Comparison of ENCODE assay signal across 8 mouse cellular contexts in the genomic region with DNA sequence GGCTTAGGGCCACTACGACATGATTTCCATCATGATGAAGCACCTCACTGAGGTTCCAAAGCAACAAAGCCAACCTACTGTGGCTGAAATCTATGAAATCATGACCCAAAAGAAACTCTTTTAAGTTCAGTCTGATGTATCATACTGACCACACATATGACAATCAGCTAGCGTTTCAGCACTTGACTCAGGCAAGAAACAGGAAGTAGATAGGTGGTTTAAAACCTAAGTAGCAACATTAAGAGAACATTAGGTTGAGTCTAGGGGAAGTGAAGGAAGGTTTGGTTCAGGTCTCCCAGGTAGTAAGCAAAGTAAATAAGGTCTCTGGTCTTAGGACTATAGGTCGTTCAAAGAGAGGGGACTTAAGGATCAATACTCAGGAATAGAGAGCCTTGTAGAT. TPM values are rescaled to one million over a fixed set of nuclear protein-coding genes. Genes with fewer than 3 reads are reported as not detected.
DNase-seq lines count a peak whose midpoint lies in the region; ATAC-seq lines count a peak whose summit lies in the region.

No protein-coding gene starts in this region.

- peaks cover 28% of the 10 kb centered on the region for H3K36me3 ChIP-seq in lung, embryonic 15.5 days
- H3K36me3 ChIP-seq in forebrain, embryonic 13.5 days (ENCODE audit: poor library complexity, severe bottlenecking) = peaks cover 26% of the 10 kb centered on the region
- peaks cover 35% of the 10 kb centered on the region for H3K36me3 ChIP-seq in limb, embryonic 15.5 days

- peak overlapping the region; percentile 86 for H3K4me2 ChIP-seq in lung, embryonic 15.5 days
- H3K4me2 ChIP-seq in forebrain, embryonic 13.5 days = peak overlapping the region; percentile 68
- peak overlapping the region; percentile 77; the same call in 1 of the 2 replicates for H3K4me2 ChIP-seq in limb, embryonic 15.5 days

- H3K9me3 ChIP-seq in lung, embryonic 15.5 days = no peaks in the 10 kb centered on the region
- H3K9me3 ChIP-seq in forebrain, embryonic 13.5 days (replicated peaks) = no peaks in the 10 kb centered on the region
- no peaks in the 10 kb centered on the region for H3K9me3 ChIP-seq in limb, embryonic 15.5 days

- H3K27me3 ChIP-seq in lung, embryonic 15.5 days = no peaks in the 10 kb centered on the region
- no peaks in the 10 kb centered on the region for H3K27me3 ChIP-seq in forebrain, embryonic 13.5 days
- no peaks in the 10 kb centered on the region for H3K27me3 ChIP-seq in limb, embryonic 15.5 days

- no peak overlapping the region for H3K27ac ChIP-seq in lung, embryonic 15.5 days
- H3K27ac ChIP-seq in forebrain, embryonic 13.5 days = no peak overlapping the region
- no peak overlapping the region for H3K27ac ChIP-seq in limb, embryonic 15.5 days

- H3K9ac ChIP-seq in lung, embryonic 15.5 days = peak overlapping the region; percentile 83; the same call in 1 of the 2 replicates
- peak overlapping the region; percentile 60 for H3K9ac ChIP-seq in forebrain, embryonic 13.5 days
- no peak overlapping the region for H3K9ac ChIP-seq in limb, embryonic 15.5 days

- WGBS in lung, embryonic 15.5 days = 54% methylated on average over 3 of the region's 3 CpGs
- 74% methylated on average over 3 of the region's 3 CpGs for WGBS in forebrain, embryonic 13.5 days
- WGBS in limb, embryonic 15.5 days = 59% methylated on average over 3 of the region's 3 CpGs

- no peak for DNase-seq in lung, postnatal 10 days
- DNase-seq in embryo, embryonic 9.5 days (ENCODE audit: extremely low spot score) = no peak
- no peak for DNase-seq in right cerebral cortex, postnatal 36 days (ENCODE audit: low spot score in 2 of 2)
- no peak for DNase-seq in layer of hippocampus, adult 8-10 months (ENCODE audit: low spot score in 2 of 2)

- no peak for ATAC-seq in lung, embryonic 15.5 days (ENCODE audit: borderline replicate concordance, extremely low read depth, low FRiP score, low TSS enrichment)
- no peak for ATAC-seq in forebrain, embryonic 13.5 days
- no peak for ATAC-seq in limb, embryonic 15.5 days (ENCODE audit: insufficient number of reproducible peaks, low FRiP score, low TSS enrichment, low read depth)
- peak; percentile 47; the same call in 1 of the 2 replicates for ATAC-seq in neutrophil, adult 5-6 weeks (ENCODE audit: extremely low read depth, insufficient number of reproducible peaks, low FRiP score, poor library complexity, severe bottlenecking)

- H3K4me3 ChIP-seq in lung, embryonic 15.5 days = peak overlapping the region; percentile 96
- H3K4me3 ChIP-seq in forebrain, embryonic 13.5 days = peak overlapping the region; percentile 76
- peak overlapping the region; percentile 99 for H3K4me3 ChIP-seq in limb, embryonic 15.5 days

- peaks cover 17% of the 10 kb centered on the region for H3K4me1 ChIP-seq in lung, embryonic 15.5 days
- H3K4me1 ChIP-seq in forebrain, embryonic 13.5 days = peaks cover 17% of the 10 kb centered on the region
- peaks cover 12% of the 10 kb centered on the region for H3K4me1 ChIP-seq in limb, embryonic 15.5 days

RNA-seq across cellular contexts. Expression of gene Srp72, which starts 1.0 kb away (rescaled TPM):
- 83.6 and 87.8 TPM in 2 replicates for polyA plus RNA-seq in lung, embryonic 15.5 days (2015; fragmentation: Nextera tagmentation; extraction: Ambion mirVana)
- 75.4 and 78.1 TPM in 2 replicates for polyA plus RNA-seq in forebrain, embryonic 13.5 days (2015; fragmentation: Nextera tagmentation; extraction: Ambion mirVana)
- polyA plus RNA-seq in limb, embryonic 15.5 days (2015; fragmentation: Nextera tagmentation; extraction: Ambion mirVana) = 103 and 109 TPM in 2 replicates
- total RNA-seq in neutrophil, adult 5-6 weeks (2017) = 91.1 and 109 TPM in 2 replicates
- 100 to 1,000 TPM; 101 to 116 (median 107) TPM for total RNA-seq in layer of hippocampus, adult 8-10 months (2022)

RNA-seq across cellular contexts. Expression of gene Ppat, which starts 22.1 kb away (rescaled TPM):
- polyA plus RNA-seq in lung, embryonic 15.5 days (2015; fragmentation: Nextera tagmentation; extraction: Ambion mirVana) = 36.1 and 36.9 TPM in 2 replicates
- 19.2 and 25.5 TPM in 2 replicates for polyA plus RNA-seq in forebrain, embryonic 13.5 days (2015; fragmentation: Nextera tagmentation; extraction: Ambion mirVana)
- polyA plus RNA-seq in limb, embryonic 15.5 days (2015; fragmentation: Nextera tagmentation; extraction: Ambion mirVana) = 19.3 and 19.4 TPM in 2 replicates
- total RNA-seq in neutrophil, adult 5-6 weeks (2017) = 10.2 and 11.8 TPM in 2 replicates
- total RNA-seq in layer of hippocampus, adult 8-10 months (2022) = 10 to 100 TPM; 14.9 to 16.8 (median 16.1) TPM

RNA-seq across cellular contexts. Expression of gene Paics, which starts 22.4 kb away (rescaled TPM):
- 302 and 307 TPM in 2 replicates for polyA plus RNA-seq in lung, embryonic 15.5 days (2015; fragmentation: Nextera tagmentation; extraction: Ambion mirVana)
- polyA plus RNA-seq in forebrain, embryonic 13.5 days (2015; fragmentation: Nextera tagmentation; extraction: Ambion mirVana) = 312 and 332 TPM in 2 replicates
- polyA plus RNA-seq in limb, embryonic 15.5 days (2015; fragmentation: Nextera tagmentation; extraction: Ambion mirVana) = 237 and 238 TPM in 2 replicates
- total RNA-seq in neutrophil, adult 5-6 weeks (2017) = 79.2 and 82.3 TPM in 2 replicates
- total RNA-seq in layer of hippocampus, adult 8-10 months (2022) = 100 to 1,000 TPM in 1 of 4 experiments, 10 to 100 TPM in 3; 92.1 to 101 (median 97.4) TPM

RNA-seq across cellular contexts. Expression of gene Arl9, which starts 30.4 kb away (rescaled TPM):
- 0.31 TPM in 1 of 2 replicates, not detected in the other for polyA plus RNA-seq in lung, embryonic 15.5 days (2015; fragmentation: Nextera tagmentation; extraction: Ambion mirVana)
- not detected in 2 replicates for polyA plus RNA-seq in forebrain, embryonic 13.5 days (2015; fragmentation: Nextera tagmentation; extraction: Ambion mirVana)
- polyA plus RNA-seq in limb, embryonic 15.5 days (2015; fragmentation: Nextera tagmentation; extraction: Ambion mirVana) = 0.55 TPM in 1 of 2 replicates, not detected in the other
- total RNA-seq in neutrophil, adult 5-6 weeks (2017) = 1.7 and 3.3 TPM in 2 replicates
- total RNA-seq in layer of hippocampus, adult 8-10 months (2022) = under 1 TPM in 1 of 4 experiments, not detected in 3; 0.80 TPM

RNA-seq across cellular contexts. Expression of gene Thegl, which starts 42.3 kb away (rescaled TPM):
- 0.83 and 0.93 TPM in 2 replicates for polyA plus RNA-seq in lung, embryonic 15.5 days (2015; fragmentation: Nextera tagmentation; extraction: Ambion mirVana)
- polyA plus RNA-seq in forebrain, embryonic 13.5 days (2015; fragmentation: Nextera tagmentation; extraction: Ambion mirVana) = 0.18 and 0.38 TPM in 2 replicates
- 0.16 and 0.22 TPM in 2 replicates for polyA plus RNA-seq in limb, embryonic 15.5 days (2015; fragmentation: Nextera tagmentation; extraction: Ambion mirVana)
- not detected in 2 replicates for total RNA-seq in neutrophil, adult 5-6 weeks (2017)
- 1 to 10 TPM in 1 of 4 experiments, under 1 TPM in 3; 0.51 to 1.0 (median 0.79) TPM for total RNA-seq in layer of hippocampus, adult 8-10 months (2022)
